In the genomic region with DNA sequence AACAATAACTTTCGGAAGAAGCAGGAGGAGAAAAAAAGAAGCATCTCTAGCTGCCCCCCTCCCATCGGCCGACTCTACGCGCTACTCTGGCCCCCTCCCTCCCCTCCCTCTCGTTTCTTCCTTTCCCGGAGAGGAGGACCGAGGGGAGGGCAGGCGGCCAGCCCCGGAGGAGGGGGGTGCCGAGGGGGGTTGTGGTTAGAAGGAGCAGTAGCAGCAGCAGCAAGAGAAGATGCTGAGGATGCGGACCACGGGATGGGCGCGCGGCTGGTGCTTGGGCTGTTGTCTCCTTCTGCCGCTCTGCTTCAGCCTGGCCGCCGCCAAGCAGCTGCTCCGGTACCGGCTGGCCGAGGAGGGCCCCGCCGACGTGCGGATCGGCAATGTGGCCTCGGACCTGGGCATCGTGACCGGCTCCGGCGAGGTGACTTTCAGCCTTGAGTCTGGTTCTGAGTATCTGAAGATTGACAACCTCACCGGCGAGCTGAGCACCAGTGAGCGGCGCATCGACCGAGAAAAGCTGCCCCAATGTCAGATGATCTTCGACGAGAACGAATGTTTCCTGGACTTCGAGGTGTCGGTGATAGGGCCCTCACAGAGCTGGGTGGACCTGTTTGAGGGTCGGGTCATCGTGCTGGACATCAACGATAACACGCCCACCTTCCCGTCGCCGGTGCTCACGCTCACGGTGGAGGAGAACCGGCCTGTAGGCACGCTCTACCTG, we compare ENCODE assay signal across 8 mouse cellular contexts. TPM values are rescaled to one million over a fixed set of nuclear protein-coding genes. Genes with fewer than 3 reads are reported as not detected.
DNase-seq lines count a peak whose midpoint lies in the region; ATAC-seq and TF ChIP-seq lines count a peak whose summit lies in the region.

No protein-coding gene starts in this region.

- DNase-seq in 3134 (ENCODE audit: extremely low read depth, insufficient read length, low spot score): peak; percentile 11
- peak; percentile 32 for DNase-seq in adrenal gland, postnatal 10 days
- DNase-seq in layer of hippocampus, adult 2 months (ENCODE audit: low spot score in 2 of 2): peak; percentile 50 to 56
- peak; percentile 62 to 71 for DNase-seq in right cerebral cortex, adult 2 months (ENCODE audit: low spot score in 2 of 2)

- TF ChIP-seq POLR2A in embryonic fibroblast, embryonic 13.5 days (IDR thresholded peaks at IDR 0.05; ENCODE audit: low read depth, low read length): no peak; the same call in 1 of the 2 replicates

- H3K4me2 ChIP-seq in heart, embryonic 14.5 days (ENCODE audit: low read length): peak overlapping the region; percentile 85
- peak overlapping the region; percentile 96 for H3K4me2 ChIP-seq in lung, embryonic 16.5 days (ENCODE audit: low read depth, low read length)

- no peak for ATAC-seq in heart, embryonic 14.5 days (ENCODE audit: insufficient number of reproducible peaks, insufficient read depth, low FRiP score, low read depth)
- no peak for ATAC-seq in lung, embryonic 16.5 days (ENCODE audit: low read depth)
- no peak for ATAC-seq in inflammation-experienced regulatory T-cells, adult 6 months

- H3K9ac ChIP-seq in heart, embryonic 14.5 days (ENCODE audit: low read length): peak overlapping the region; percentile 83
- peak overlapping the region; percentile 75 for H3K9ac ChIP-seq in lung, embryonic 16.5 days (ENCODE audit: low read length)

- no peaks in the 10 kb centered on the region for H3K4me1 ChIP-seq in embryonic fibroblast, embryonic 13.5 days (ENCODE audit: control insufficient read depth, insufficient read depth, low read length)
- no peaks in the 10 kb centered on the region for H3K4me1 ChIP-seq in heart, embryonic 14.5 days (ENCODE audit: control insufficient read depth in 2 of 2, insufficient read depth in 2 of 2, low read length in 2 of 2)
- peaks cover 20% of the 10 kb centered on the region for H3K4me1 ChIP-seq in lung, embryonic 16.5 days (replicated peaks; ENCODE audit: control insufficient read depth, insufficient read depth, low read length)

- peak overlapping the region; percentile 69 for H3K27ac ChIP-seq in embryonic fibroblast, embryonic 13.5 days (ENCODE audit: insufficient read depth, low read length)
- peak overlapping the region; percentile 97 to 98 for H3K27ac ChIP-seq in heart, embryonic 14.5 days (replicated peaks in 1 of 2; ENCODE audit: control insufficient read depth in 1 of 2, insufficient read depth in 1 of 2, low read depth in 2 of 2, low read length in 2 of 2)
- peak overlapping the region; percentile 93 for H3K27ac ChIP-seq in layer of hippocampus, adult 2 months
- no peak overlapping the region for H3K27ac ChIP-seq in lung, embryonic 16.5 days (ENCODE audit: low read length)

- TF ChIP-seq CTCF in embryonic fibroblast, embryonic 13.5 days (IDR thresholded peaks at IDR 0.05; ENCODE audit: borderline replicate concordance, insufficient read depth, low read length): no peak
- TF ChIP-seq CTCF in layer of hippocampus, adult 2 months (conservative IDR thresholded peaks at IDR 0.05): no peak

- H3K27me3 ChIP-seq in heart, embryonic 14.5 days (ENCODE audit: control insufficient read depth, insufficient read depth, low read length): no peaks in the 10 kb centered on the region
- peaks cover 21% of the 10 kb centered on the region for H3K27me3 ChIP-seq in lung, embryonic 16.5 days (ENCODE audit: control insufficient read depth, insufficient read depth, low read depth, low read length)

- 0 out of 2 replicates have a peak, but pooled peaks cover 3% of the 10 kb centered on the region for H3K36me3 ChIP-seq in heart, embryonic 14.5 days (ENCODE audit: control insufficient read depth, insufficient read depth, low read length)
- no peaks in the 10 kb centered on the region for H3K36me3 ChIP-seq in lung, embryonic 16.5 days (ENCODE audit: control insufficient read depth, insufficient read depth, low read length)

- peak overlapping the region; percentile 72 for H3K4me3 ChIP-seq in embryonic fibroblast, embryonic 13.5 days (ENCODE audit: insufficient read depth, low read length)
- peak overlapping the region; percentile 51 to 79 for H3K4me3 ChIP-seq in heart, embryonic 14.5 days (ENCODE audit: control insufficient read depth in 1 of 2, insufficient read depth in 1 of 2, low read depth in 1 of 2, low read length in 2 of 2)
- peak overlapping the region; percentile 80 for H3K4me3 ChIP-seq in layer of hippocampus, adult 2 months
- H3K4me3 ChIP-seq in lung, embryonic 16.5 days (ENCODE audit: low read length): peak overlapping the region; percentile 72

- 0% methylated on average over 49 of the region's 54 CpGs for WGBS in heart, embryonic 14.5 days
- WGBS in lung, embryonic 16.5 days: under 1% methylated on average over 49 of the region's 54 CpGs

- H3K9me3 ChIP-seq in heart, embryonic 14.5 days (ENCODE audit: control insufficient read depth, low read length): no peaks in the 10 kb centered on the region
- H3K9me3 ChIP-seq in lung, embryonic 16.5 days (ENCODE audit: control insufficient read depth, low read length): no peaks in the 10 kb centered on the region

RNA-seq across cellular contexts. Expression of a gene that starts 1.3 kb away (rescaled TPM):
- 1 to 10 TPM; 8.7 to 8.8 TPM for total RNA-seq in adrenal gland, postnatal 10 days (2021)
- polyA plus RNA-seq in embryonic fibroblast, embryonic 13.5 days (2011; ENCODE audit: insufficient read length, low read depth, missing spikeins): 61.2 and 63.8 TPM in 2 replicates
- polyA plus RNA-seq in heart, embryonic 14.5 days (2014; fragmentation: Nextera tagmentation; extraction: Ambion mirVana): 32.9 and 35.6 TPM in 2 replicates
- total RNA-seq in layer of hippocampus, adult 2 months (2021): 10 to 100 TPM; 64.2 to 65.2 TPM
- 2.8 and 3.1 TPM in 2 replicates for polyA plus RNA-seq in lung, embryonic 16.5 days (2015; fragmentation: Nextera tagmentation; extraction: Ambion mirVana)
- not detected for polyA plus RNA-seq in inflammation-experienced regulatory T-cells, adult 6 months (2017; shearing (Covaris generic))

Comparison
In these comparisons a context has a peak if more than half of its experiments do, and no peak if none do; other contexts are left out.
1. DNase-seq: peak in every context shown above with its lines; median percentile 66 in right cerebral cortex, adult 2 months; 53 in layer of hippocampus, adult 2 months; 32 in adrenal gland, postnatal 10 days; 11 in 3134.